In the genomic region with DNA sequence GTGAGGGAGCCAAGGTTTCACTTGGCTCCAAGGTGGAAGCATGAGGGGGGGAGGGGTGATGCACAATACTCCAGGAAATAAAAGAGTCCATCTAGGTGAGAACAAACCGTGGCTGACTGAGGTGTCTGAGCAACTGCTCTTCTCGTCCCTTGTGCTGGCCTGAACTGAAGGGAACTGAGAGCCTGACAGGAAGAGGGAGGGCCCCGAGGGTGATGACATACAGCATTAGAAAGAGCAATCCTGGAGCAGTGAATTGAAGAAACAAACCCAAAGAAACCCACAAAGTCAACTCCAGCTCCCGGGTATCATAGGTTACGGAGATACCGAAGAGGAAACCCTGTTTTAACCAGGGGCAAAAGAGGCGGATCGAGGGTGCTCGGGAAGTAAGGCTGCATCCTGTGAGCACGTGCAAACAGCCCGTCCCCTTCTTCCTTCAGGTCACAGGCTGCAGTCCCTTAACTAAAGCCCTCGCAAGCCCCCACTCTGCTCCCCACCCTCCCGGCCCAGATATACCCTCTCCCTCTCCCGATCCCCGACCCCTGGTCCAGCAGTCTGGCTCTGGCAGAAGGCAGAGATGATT, we compare ENCODE assay signal across 13 mouse cellular contexts. TPM values are rescaled to one million over a fixed set of nuclear protein-coding genes. Genes with fewer than 3 reads are reported as not detected.
A peak's percentile ranks its signal among the peaks of the same experiment; 100 is the strongest.
DNase-seq lines count a peak whose midpoint lies in the region; ATAC-seq and TF ChIP-seq lines count a peak whose summit lies in the region.
"Had no signal": no experiment of that assay in that cellular context is flagged by ENCODE, and none has a peak within 500 bp of the region (broad histone marks: within the 10 kb centered on the region; RNA-seq: fewer than 3 reads in every experiment).

No protein-coding gene starts in this region.

- H3K79me2 ChIP-seq in myocyte (ENCODE audit: control insufficient read depth, insufficient read depth): no peaks in the 10 kb centered on the region

- H3K27ac ChIP-seq in forebrain, postnatal 0 days (ENCODE audit: low read depth, low read length): no peak overlapping the region
- H3K27ac ChIP-seq: hindbrain, embryonic 13.5 days; layer of hippocampus, adult 2 months; limb, embryonic 10.5 days had no signal

- peaks cover 30% of the 10 kb centered on the region for H3K36me3 ChIP-seq in myocyte (ENCODE audit: control insufficient read depth, insufficient read depth)
- H3K36me3 ChIP-seq in forebrain, postnatal 0 days (ENCODE audit: insufficient read depth): peaks cover 80% of the 10 kb centered on the region

- no peaks in the 10 kb centered on the region for H3K9me3 ChIP-seq in forebrain, postnatal 0 days (ENCODE audit: low read length)

- H3K4me3 ChIP-seq in myocyte: no peak overlapping the region
- H3K4me3 ChIP-seq in forebrain, postnatal 0 days (ENCODE audit: low read depth, low read length): no peak overlapping the region
- H3K4me3 ChIP-seq: hindbrain, embryonic 13.5 days; layer of hippocampus, adult 2 months; limb, embryonic 10.5 days had no signal

- no peak overlapping the region for H3K4me2 ChIP-seq in myocyte (ENCODE audit: low read depth)
- no peak overlapping the region for H3K4me2 ChIP-seq in forebrain, postnatal 0 days (ENCODE audit: low read depth)
- H3K4me2 ChIP-seq: hindbrain, embryonic 13.5 days had no signal

- no peaks in the 10 kb centered on the region for H3K27me3 ChIP-seq in myocyte (ENCODE audit: control insufficient read depth, insufficient read depth, insufficient read length)
- H3K27me3 ChIP-seq in forebrain, postnatal 0 days (ENCODE audit: insufficient read depth, low read length): no peaks in the 10 kb centered on the region
- H3K27me3 ChIP-seq: hindbrain, embryonic 13.5 days had no signal

- TF ChIP-seq POLR2A in myocyte (IDR thresholded peaks at IDR 0.05; ENCODE audit: insufficient read length, low read depth): no peak

- WGBS in forebrain, postnatal 0 days: 85% methylated on average over 15 of the region's 15 CpGs

- H3K4me1 ChIP-seq in forebrain, postnatal 0 days (ENCODE audit: insufficient read depth): no peaks in the 10 kb centered on the region
- H3K4me1 ChIP-seq: hindbrain, embryonic 13.5 days; limb, embryonic 10.5 days had no signal

- ATAC-seq in granulocyte monocyte progenitor cell, adult 5-6 weeks (replicated peaks; ENCODE audit: poor library complexity, severe bottlenecking): peak; percentile 79
- ATAC-seq in inflammation-experienced regulatory T-cells, adult 6 months: no peak
- ATAC-seq in forebrain, postnatal 0 days: no peak
- ATAC-seq: midbrain, embryonic 16.5 days had no signal

- no peak overlapping the region for H3ac ChIP-seq in myocyte (ENCODE audit: control insufficient read depth, insufficient read length)

- peak; percentile 49 for DNase-seq in lung, postnatal 36 days
- no peak for DNase-seq in lung, postnatal 14 days
- DNase-seq in CD8-positive naive resting alpha-beta T cell, adult 2 months (ENCODE audit: low read depth in 2 of 2, low spot score in 2 of 2): peak; percentile 57 to 60
- no peak for DNase-seq in gastrocnemius, postnatal 10 days
- DNase-seq in forebrain, postnatal 0 days: no peak
- DNase-seq: cerebellum, adult 2 months had no signal

- no peak overlapping the region for H3K9ac ChIP-seq in forebrain, postnatal 0 days
- H3K9ac ChIP-seq: hindbrain, embryonic 13.5 days had no signal

- no peak for TF ChIP-seq CTCF in forebrain, postnatal 0 days (IDR thresholded peaks at IDR 0.05; ENCODE audit: low read depth)

TF ChIP-seq in myocyte, 11 proteins besides CTCF, POLR2A, EP300 and RAD21:
- no peak for TF ChIP-seq SRF (IDR thresholded peaks at IDR 0.05; ENCODE audit: control insufficient read depth, insufficient read length, low read depth)
- TF ChIP-seq MYOG (IDR thresholded peaks at IDR 0.05; ENCODE audit: control insufficient read depth in 1 of 3, insufficient read depth in 1 of 3, insufficient read length in 2 of 3, low read depth in 2 of 3): no peak
- TF ChIP-seq POLR2AphosphoS2 (IDR thresholded peaks at IDR 0.05; ENCODE audit: insufficient read length, low read depth): no peak
- peak; percentile 92 for TF ChIP-seq CEBPB (IDR thresholded peaks at IDR 0.05; ENCODE audit: insufficient read depth, poor library complexity, severe bottlenecking)
- TF ChIP-seq TCF12 (IDR thresholded peaks at IDR 0.05; ENCODE audit: insufficient read depth, poor library complexity, severe bottlenecking): no peak
- TF ChIP-seq USF1 (IDR thresholded peaks at IDR 0.05; ENCODE audit: low read depth): no peak

RNA-seq across cellular contexts. Expression of gene Psmb3, which starts 15.2 kb away (rescaled TPM):
- total RNA-seq in granulocyte monocyte progenitor cell, adult 5-6 weeks (2014; fragmentation: Nextera tagmentation): 181 and 283 TPM in 2 replicates
- 168 and 196 TPM in 2 replicates for total RNA-seq in granulocyte monocyte progenitor cell, adult 5-6 weeks (2017)
- 694 TPM for polyA plus RNA-seq in myocyte (2012; fragmentation: generic; extraction: Trizol)
- total RNA-seq in gastrocnemius, postnatal 10 days (2021): 100 to 1,000 TPM; 174 to 190 TPM
- 100 to 1,000 TPM; 461 to 576 (median 475) TPM for polyA plus RNA-seq in inflammation-experienced regulatory T-cells, adult 6 months (2017; shearing (Covaris generic))
- total RNA-seq in forebrain, postnatal 0 days (2014; rRNA removed): 322 and 350 TPM in 2 replicates
- polyA plus RNA-seq in forebrain, postnatal 0 days (2015; fragmentation: Nextera tagmentation; extraction: Ambion mirVana): 499 and 621 TPM in 2 replicates

RNA-seq across cellular contexts. Expression of gene Pcgf2, which starts 18.1 kb away (rescaled TPM):
- 6.3 and 14.3 TPM in 2 replicates for total RNA-seq in granulocyte monocyte progenitor cell, adult 5-6 weeks (2014; fragmentation: Nextera tagmentation)
- 1.8 and 2.8 TPM in 2 replicates for total RNA-seq in granulocyte monocyte progenitor cell, adult 5-6 weeks (2017)
- polyA plus RNA-seq in myocyte (2012; fragmentation: generic; extraction: Trizol): 24.3 TPM
- total RNA-seq in gastrocnemius, postnatal 10 days (2021): 10 to 100 TPM; 11.9 to 18.6 TPM
- 1 to 10 TPM; 4.6 to 6.9 (median 5.4) TPM for polyA plus RNA-seq in inflammation-experienced regulatory T-cells, adult 6 months (2017; shearing (Covaris generic))
- total RNA-seq in forebrain, postnatal 0 days (2014; rRNA removed): 13.0 and 21.9 TPM in 2 replicates
- 10.0 and 12.6 TPM in 2 replicates for polyA plus RNA-seq in forebrain, postnatal 0 days (2015; fragmentation: Nextera tagmentation; extraction: Ambion mirVana)

RNA-seq across cellular contexts. Expression of gene Pip4k2b, which starts 26.1 kb away (rescaled TPM):
- total RNA-seq in granulocyte monocyte progenitor cell, adult 5-6 weeks (2014; fragmentation: Nextera tagmentation): 23.4 and 28.1 TPM in 2 replicates
- total RNA-seq in granulocyte monocyte progenitor cell, adult 5-6 weeks (2017): 16.6 and 20.8 TPM in 2 replicates
- polyA plus RNA-seq in myocyte (2012; fragmentation: generic; extraction: Trizol): 30.1 TPM
- total RNA-seq in gastrocnemius, postnatal 10 days (2021): 10 to 100 TPM; 46.8 to 49.7 TPM
- polyA plus RNA-seq in inflammation-experienced regulatory T-cells, adult 6 months (2017; shearing (Covaris generic)): 1 to 10 TPM; 2.4 to 2.9 (median 2.6) TPM
- 131 and 146 TPM in 2 replicates for total RNA-seq in forebrain, postnatal 0 days (2014; rRNA removed)
- 4.2 and 4.6 TPM in 2 replicates for polyA plus RNA-seq in forebrain, postnatal 0 days (2015; fragmentation: Nextera tagmentation; extraction: Ambion mirVana)

RNA-seq across cellular contexts. Expression of gene Cisd3, which starts 32.7 kb away (rescaled TPM):
- 48.1 and 62.9 TPM in 2 replicates for total RNA-seq in granulocyte monocyte progenitor cell, adult 5-6 weeks (2014; fragmentation: Nextera tagmentation)
- total RNA-seq in granulocyte monocyte progenitor cell, adult 5-6 weeks (2017): 0.82 and 6.5 TPM in 2 replicates
- 112 TPM for polyA plus RNA-seq in myocyte (2012; fragmentation: generic; extraction: Trizol)
- 10 to 100 TPM; 84.5 to 99.4 TPM for total RNA-seq in gastrocnemius, postnatal 10 days (2021)
- polyA plus RNA-seq in inflammation-experienced regulatory T-cells, adult 6 months (2017; shearing (Covaris generic)): 100 to 1,000 TPM in 1 of 3 experiments, 10 to 100 TPM in 2; 69.0 to 129 (median 86.9) TPM
- total RNA-seq in forebrain, postnatal 0 days (2014; rRNA removed): 14.4 and 15.5 TPM in 2 replicates
- polyA plus RNA-seq in forebrain, postnatal 0 days (2015; fragmentation: Nextera tagmentation; extraction: Ambion mirVana): 27.2 and 27.8 TPM in 2 replicates

RNA-seq across cellular contexts. Expression of gene Cwc25, which starts 48.0 kb away (rescaled TPM):
- 9.0 and 13.0 TPM in 2 replicates for total RNA-seq in granulocyte monocyte progenitor cell, adult 5-6 weeks (2014; fragmentation: Nextera tagmentation)
- 16.3 and 18.9 TPM in 2 replicates for total RNA-seq in granulocyte monocyte progenitor cell, adult 5-6 weeks (2017)
- 8.9 TPM for polyA plus RNA-seq in myocyte (2012; fragmentation: generic; extraction: Trizol)
- 1 to 10 TPM; 8.4 to 9.7 TPM for total RNA-seq in gastrocnemius, postnatal 10 days (2021)
- polyA plus RNA-seq in inflammation-experienced regulatory T-cells, adult 6 months (2017; shearing (Covaris generic)): 10 to 100 TPM; 23.0 to 28.1 (median 23.0) TPM
- total RNA-seq in forebrain, postnatal 0 days (2014; rRNA removed): 15.2 and 15.5 TPM in 2 replicates
- polyA plus RNA-seq in forebrain, postnatal 0 days (2015; fragmentation: Nextera tagmentation; extraction: Ambion mirVana): 7.8 and 11.8 TPM in 2 replicates

Comparison
In these comparisons a context has a peak if more than half of its experiments do, and no peak if none do; other contexts are left out.
1. DNase-seq: peak in lung, postnatal 36 days (single experiment) and CD8-positive naive resting alpha-beta T cell, adult 2 months (2 of 2); none in lung, postnatal 14 days (single experiment), gastrocnemius, postnatal 10 days (single experiment) and forebrain, postnatal 0 days (single experiment).